Mouse (Mus musculus): Measurements from ENCODE around the gene Gm20604.

Gene Gm20604

GRCm38 (mm10) chr12:102705906-102706640, 52.4 kb downstream of the Gm20604 start:
- DNase-seq (ENCODE audit: low read depth) = no peak

- peak; percentile 93 for DNase-seq (ENCODE audit: low read depth)
Observed at GRCm38 (mm10) chr12:102705216-102705871, 53.1 kb downstream of the Gm20604 start.

- peak; percentile 85 for DNase-seq (ENCODE audit: low read depth)
Observed at GRCm38 (mm10) chr12:102704457-102705198, 53.8 kb downstream of the Gm20604 start, which contains the start of gene Itpk1. TSS of gene Itpk1 (minus strand) at chr12:102704930.

GRCm38 (mm10) chr12:102703921-102704408, 54.5 kb downstream of the Gm20604 start:
- DNase-seq (ENCODE audit: low read depth) = peak; percentile 61

- DNase-seq (ENCODE audit: low read depth) = no peak
Observed at GRCm38 (mm10) chr12:102703441-102703840, 55.0 kb downstream of the Gm20604 start.

- DNase-seq (ENCODE audit: low read depth) = peak; percentile 56
Observed at GRCm38 (mm10) chr12:102703111-102703412, 55.4 kb downstream of the Gm20604 start.

- DNase-seq (ENCODE audit: low read depth) = peak; percentile 96
Observed at GRCm38 (mm10) chr12:102702356-102703110, 55.9 kb downstream of the Gm20604 start.

- DNase-seq (ENCODE audit: low read depth) = no peak
Observed at GRCm38 (mm10) chr12:102701691-102702207, 56.7 kb downstream of the Gm20604 start.

GRCm38 (mm10) chr12:102700453-102700852, 58.0 kb downstream of the Gm20604 start:
- DNase-seq (ENCODE audit: low read depth) = no peak

GRCm38 (mm10) chr12:102699156-102699555, 59.3 kb downstream of the Gm20604 start:
- DNase-seq (ENCODE audit: low read depth) = peak; percentile 74

- DNase-seq (ENCODE audit: low read depth) = peak; percentile 62
Observed at GRCm38 (mm10) chr12:102698089-102698684, 60.3 kb downstream of the Gm20604 start.

GRCm38 (mm10) chr12:102697381-102697780, 61.1 kb downstream of the Gm20604 start:
- DNase-seq (ENCODE audit: low read depth) = no peak

- DNase-seq (ENCODE audit: low read depth) = peak; percentile 55
Observed at GRCm38 (mm10) chr12:102696635-102697354, 61.7 kb downstream of the Gm20604 start.

GRCm38 (mm10) chr12:102695369-102696239, 62.9 kb downstream of the Gm20604 start:
- peak; percentile 76 for DNase-seq (ENCODE audit: low read depth)

GRCm38 (mm10) chr12:102691761-102692160, 66.7 kb downstream of the Gm20604 start:
- DNase-seq (ENCODE audit: low read depth) = no peak

Measured in induced T-regulatory cell, adult 2 months (primary cell).